Mouse (Mus musculus) kidney, postnatal 0 days (tissue): ENCODE measurements around the gene Fbn1. TPM values are rescaled to one million over a fixed set of nuclear protein-coding genes. Genes with fewer than 3 reads are reported as not detected.

Experiments used
- ATAC-seq: fragments of 200-750 bp; cut with Nextera tagmentation; replicated peaks from 2 replicates; pipeline ENCODE4 v1.8.0; 2017; ENCODE audit warnings: low read depth, moderate number of reproducible peaks, moderate TSS enrichment, moderate library complexity; ENCODE audit not compliant: low FRiP score
- DNase-seq: peaks from one replicate; pipeline ENCODE4 v3.0.0-alpha.2; 2016; ENCODE audit warnings: low spot score
- H3K27ac ChIP-seq: fragments of 300-500 bp; sonication (generic); 2 replicates; pipeline ENCODE4 v1.5.1; 2014; ENCODE audit warnings: mild to moderate bottlenecking
- H3K27me3 ChIP-seq: fragments of 300-500 bp; sonication (generic); 2 replicates; pipeline ENCODE4 v1.6.1; 2014; ENCODE audit warnings: low read length, mixed read lengths; ENCODE audit not compliant: insufficient read depth
- H3K36me3 ChIP-seq: fragments of 300-500 bp; sonication (generic); 2 replicates; pipeline ENCODE4 v1.6.1; 2014; ENCODE audit warnings: low read length, mixed read lengths; ENCODE audit not compliant: insufficient read depth
- H3K4me1 ChIP-seq: fragments of 300-500 bp; sonication (generic); replicated peaks from 2 replicates; pipeline ENCODE4 v1.6.1; 2014; ENCODE audit warnings: antibody characterized with exemption, low read length, mixed read lengths; ENCODE audit not compliant: insufficient read depth
- H3K4me2 ChIP-seq: fragments of 300-500 bp; sonication (generic); 2 replicates; pipeline ENCODE4 v1.6.1; 2014; ENCODE audit warnings: mild to moderate bottlenecking, low read length, moderate library complexity, mixed read lengths
- H3K4me3 ChIP-seq: fragments of 300-500 bp; sonication (generic); replicated peaks from 2 replicates; pipeline ENCODE4 v1.5.1; 2014; ENCODE audit warnings: low read depth, low read length
- H3K9ac ChIP-seq: fragments of 300-500 bp; sonication (generic); 2 replicates; pipeline ENCODE4 v1.6.1; 2014; ENCODE audit warnings: low read depth, low read length
- H3K9me3 ChIP-seq: fragments of 300-500 bp; sonication (generic); replicated peaks from 2 replicates; pipeline ENCODE4 v1.6.1; 2016; ENCODE audit warnings: low read length, inconsistent platforms, mixed read lengths
- CTCF ChIP-seq: IDR thresholded peaks from 2 replicates; pipeline ENCODE4 v1.5.1; 2016; ENCODE audit warnings: antibody characterized with exemption, low read depth, mild to moderate bottlenecking, moderate library complexity
- WGBS: fragments of 180-500 bp; shearing (Covaris S2); extraction: QIAGEN DNeasy Blood & Tissue Kit; methylation state at CpG from one replicate; pipeline ENCODE4 v1.1.7; 2014; 5-methylcytosine and 5-hydroxymethylcytosine counted together
- polyA plus RNA-seq: library from polyadenylated mRNA; unstranded; fragments of >200 nt; fragmentation: Nextera tagmentation; extraction: Ambion mirVana; gene quantifications from 2 replicates; pipeline ENCODE4 v1.2.1, GENCODE M21; 2015

Fbn1 gene
- polyA plus RNA-seq, 1 experiment from 2014 or later = 13.2 TPM

GRCm38 (mm10) chr2:125436240-125436639 is 71.6 kb downstream of the Fbn1 start:
- ATAC-seq = no peak
- no peak for DNase-seq
- H3K9ac ChIP-seq = no peak overlapping the region
- no peak overlapping the region for H3K4me3 ChIP-seq
- H3K27me3 ChIP-seq = no peaks in the 10 kb centered on the region
- no peak overlapping the region for H3K4me2 ChIP-seq
- no peaks in the 10 kb centered on the region for H3K36me3 ChIP-seq
- no peaks in the 10 kb centered on the region for H3K4me1 ChIP-seq
- 68% methylated on average over 7 of the region's 7 CpGs for WGBS
- TF ChIP-seq CTCF = no peak
- H3K27ac ChIP-seq = no peak overlapping the region
- no peaks in the 10 kb centered on the region; the same call in 1 of the 2 replicates for H3K9me3 ChIP-seq

GRCm38 (mm10) chr2:125433524-125433923 is 74.3 kb downstream of the Fbn1 start:
- no peaks in the 10 kb centered on the region for H3K4me1 ChIP-seq
- no peak for ATAC-seq
- H3K4me3 ChIP-seq = no peak overlapping the region
- TF ChIP-seq CTCF = no peak
- no peak overlapping the region for H3K27ac ChIP-seq
- H3K36me3 ChIP-seq = no peaks in the 10 kb centered on the region
- WGBS = 94% methylated on average over 6 of the region's 6 CpGs
- H3K9me3 ChIP-seq = no peaks in the 10 kb centered on the region; the same call in 1 of the 2 replicates
- no peak overlapping the region for H3K4me2 ChIP-seq
- no peak for DNase-seq
- no peaks in the 10 kb centered on the region for H3K27me3 ChIP-seq
- H3K9ac ChIP-seq = no peak overlapping the region

GRCm38 (mm10) chr2:125431491-125431890 is 76.3 kb downstream of the Fbn1 start:
- WGBS = 51% methylated on average over 6 of the region's 6 CpGs
- DNase-seq = no peak
- no peaks in the 10 kb centered on the region for H3K4me1 ChIP-seq
- no peaks in the 10 kb centered on the region; the same call in 1 of the 2 replicates for H3K9me3 ChIP-seq
- no peaks in the 10 kb centered on the region for H3K27me3 ChIP-seq
- no peak overlapping the region for H3K4me2 ChIP-seq
- no peak for TF ChIP-seq CTCF
- no peak for ATAC-seq
- H3K4me3 ChIP-seq = no peak overlapping the region
- H3K36me3 ChIP-seq = no peaks in the 10 kb centered on the region
- no peak overlapping the region for H3K27ac ChIP-seq
- H3K9ac ChIP-seq = no peak overlapping the region

- H3K36me3 ChIP-seq = no peaks in the 10 kb centered on the region
- DNase-seq (no peak), ATAC-seq (no peak)
- no peak overlapping the region for H3K27ac ChIP-seq
- 74% methylated on average over 10 of the region's 10 CpGs for WGBS
- no peaks in the 10 kb centered on the region for H3K27me3 ChIP-seq
- H3K4me1 ChIP-seq = no peaks in the 10 kb centered on the region
- TF ChIP-seq CTCF = no peak
- H3K9ac ChIP-seq = no peak overlapping the region
- no peaks in the 10 kb centered on the region for H3K9me3 ChIP-seq
- no peak overlapping the region for H3K4me3 ChIP-seq
- no peak overlapping the region for H3K4me2 ChIP-seq
These were observed 78.9 kb downstream of the Fbn1 start for GRCm38 (mm10) chr2:125428811-125429438.

GRCm38 (mm10) chr2:125420604-125421003 is 87.2 kb downstream of the Fbn1 start:
- ATAC-seq (no peak), DNase-seq (no peak)
- WGBS = 72% methylated on average over 9 of the region's 9 CpGs
- no peak overlapping the region for H3K4me3 ChIP-seq
- H3K4me1 ChIP-seq = no peaks in the 10 kb centered on the region
- H3K4me2 ChIP-seq = no peak overlapping the region
- H3K27me3 ChIP-seq = no peaks in the 10 kb centered on the region
- no peak overlapping the region for H3K27ac ChIP-seq
- no peaks in the 10 kb centered on the region for H3K36me3 ChIP-seq
- no peak overlapping the region for H3K9ac ChIP-seq
- no peak for TF ChIP-seq CTCF
- no peaks in the 10 kb centered on the region for H3K9me3 ChIP-seq

- H3K36me3 ChIP-seq = no peaks in the 10 kb centered on the region
- no peak overlapping the region for H3K4me3 ChIP-seq
- no peaks in the 10 kb centered on the region for H3K4me1 ChIP-seq
- 84% methylated on average over 4 of the region's 4 CpGs for WGBS
- no peak overlapping the region for H3K27ac ChIP-seq
- no peak overlapping the region for H3K4me2 ChIP-seq
- H3K27me3 ChIP-seq = no peaks in the 10 kb centered on the region
- no peak for TF ChIP-seq CTCF
- H3K9me3 ChIP-seq = no peaks in the 10 kb centered on the region
- no peak for ATAC-seq
- no peak overlapping the region for H3K9ac ChIP-seq
- no peak for DNase-seq
These were observed 88.1 kb downstream of the Fbn1 start for GRCm38 (mm10) chr2:125419681-125420080.

- H3K4me2 ChIP-seq = no peak overlapping the region
- 77% methylated on average over 4 of the region's 4 CpGs for whole genome bisulfite sequencing
- no peak for TF ChIP-seq CTCF
- DNase-seq (no peak), ATAC-seq (no peak)
- no peaks in the 10 kb centered on the region for H3K4me1 ChIP-seq
- no peak overlapping the region for H3K9ac ChIP-seq
- no peak overlapping the region for H3K4me3 ChIP-seq
- no peak overlapping the region for H3K27ac ChIP-seq
- H3K27me3 ChIP-seq = no peaks in the 10 kb centered on the region
- no peaks in the 10 kb centered on the region for H3K9me3 ChIP-seq
- H3K36me3 ChIP-seq = no peaks in the 10 kb centered on the region
These were observed 89.2 kb downstream of the Fbn1 start for GRCm38 (mm10) chr2:125418546-125418945.
